Mouse (Mus musculus) urinary bladder, postnatal 14 days (tissue): ENCODE measurements around the gene Diablo.
"Not testable (repeated sequence)": the region's sequence is repeated elsewhere in the genome, so short reads cannot be mapped to it uniquely, and the experiment has no call there.

Experiments used
- DNase-seq: peaks from one replicate; pipeline ENCODE4 v3.0.0; 2021; ENCODE audit warnings: low spot score

Gene Diablo

GRCm38 (mm10) chr5:123523692-123524392 lies at the start of gene Diablo:
Gene Diablo (minus strand): TSS chr5:123524176.
- DNase-seq: peak; percentile 99

GRCm38 (mm10) chr5:123573362-123573761 lies 49.4 kb upstream of the Diablo start:
- no peak for DNase-seq

GRCm38 (mm10) chr5:123572357-123573186 lies 48.6 kb upstream of the Diablo start, which contains the start of gene Vps33a:
Gene Vps33a (minus strand): TSS chr5:123573038.
- peak; percentile 99 for DNase-seq

GRCm38 (mm10) chr5:123561128-123561527 lies 37.2 kb upstream of the Diablo start:
- DNase-seq: no peak

GRCm38 (mm10) chr5:123559588-123559987 lies 35.6 kb upstream of the Diablo start:
- DNase-seq: no peak

GRCm38 (mm10) chr5:123556451-123556850 lies 32.5 kb upstream of the Diablo start:
- no peak for DNase-seq

- no peak for DNase-seq
Observed at GRCm38 (mm10) chr5:123555693-123556092, 31.7 kb upstream of the Diablo start.

GRCm38 (mm10) chr5:123533801-123534200 lies 9.8 kb upstream of the Diablo start:
- no peak for DNase-seq

GRCm38 (mm10) chr5:123530056-123530455 lies 6.1 kb upstream of the Diablo start:
- DNase-seq: no peak

- no peak for DNase-seq
Observed at GRCm38 (mm10) chr5:123528641-123529040, 4.7 kb upstream of the Diablo start.

GRCm38 (mm10) chr5:123525916-123526495 lies 2.0 kb upstream of the Diablo start:
- no peak for DNase-seq

GRCm38 (mm10) chr5:123525281-123525680 lies 1.3 kb upstream of the Diablo start, which contains the start of gene Gm49027:
Gene Gm49027 (minus strand): TSS chr5:123525488.
- no peak for DNase-seq

GRCm38 (mm10) chr5:123524393-123524750 lies 396 bp upstream of the Diablo start:
- no peak for DNase-seq

GRCm38 (mm10) chr5:123522166-123522565 lies 1.8 kb downstream of the Diablo start:
- DNase-seq: no peak

GRCm38 (mm10) chr5:123521621-123522020 lies 2.4 kb downstream of the Diablo start:
- no peak for DNase-seq

GRCm38 (mm10) chr5:123520666-123521065 lies 3.3 kb downstream of the Diablo start:
- DNase-seq: no peak

GRCm38 (mm10) chr5:123514871-123515270 lies 9.1 kb downstream of the Diablo start:
- DNase-seq: no peak

- no peak for DNase-seq
Observed at GRCm38 (mm10) chr5:123512102-123512501, 11.9 kb downstream of the Diablo start.

GRCm38 (mm10) chr5:123511426-123511825 lies 12.6 kb downstream of the Diablo start:
- DNase-seq: not testable (repeated sequence)

GRCm38 (mm10) chr5:123510160-123510559 lies 13.8 kb downstream of the Diablo start, which contains the start of gene B3gnt4:
Gene B3gnt4 (plus strand): TSS chr5:123510460.
- no peak for DNase-seq

GRCm38 (mm10) chr5:123508921-123509320 lies 15.1 kb downstream of the Diablo start:
- DNase-seq: no peak

- DNase-seq: peak; percentile 81
Observed at GRCm38 (mm10) chr5:123507936-123508723, 15.8 kb downstream of the Diablo start.
